Mouse (Mus musculus) lung, adult 2 months (tissue): ENCODE results near the gene Nudt4.

Source experiments
- CTCF ChIP-seq: fragments of 200-500 bp; IDR thresholded peaks from 2 replicates; pipeline ENCODE4 v1.5.1; 2011; ENCODE audit warnings: mild to moderate bottlenecking, low read length, control low read depth; ENCODE audit not compliant: insufficient read depth
- POLR2A ChIP-seq: fragments of 200-500 bp; IDR thresholded peaks from 2 replicates; pipeline ENCODE4 v1.6.1; 2011; ENCODE audit warnings: low read depth, mild to moderate bottlenecking, control low read depth, low read length, borderline replicate concordance; ENCODE audit errors: extremely low read depth

DNA sequence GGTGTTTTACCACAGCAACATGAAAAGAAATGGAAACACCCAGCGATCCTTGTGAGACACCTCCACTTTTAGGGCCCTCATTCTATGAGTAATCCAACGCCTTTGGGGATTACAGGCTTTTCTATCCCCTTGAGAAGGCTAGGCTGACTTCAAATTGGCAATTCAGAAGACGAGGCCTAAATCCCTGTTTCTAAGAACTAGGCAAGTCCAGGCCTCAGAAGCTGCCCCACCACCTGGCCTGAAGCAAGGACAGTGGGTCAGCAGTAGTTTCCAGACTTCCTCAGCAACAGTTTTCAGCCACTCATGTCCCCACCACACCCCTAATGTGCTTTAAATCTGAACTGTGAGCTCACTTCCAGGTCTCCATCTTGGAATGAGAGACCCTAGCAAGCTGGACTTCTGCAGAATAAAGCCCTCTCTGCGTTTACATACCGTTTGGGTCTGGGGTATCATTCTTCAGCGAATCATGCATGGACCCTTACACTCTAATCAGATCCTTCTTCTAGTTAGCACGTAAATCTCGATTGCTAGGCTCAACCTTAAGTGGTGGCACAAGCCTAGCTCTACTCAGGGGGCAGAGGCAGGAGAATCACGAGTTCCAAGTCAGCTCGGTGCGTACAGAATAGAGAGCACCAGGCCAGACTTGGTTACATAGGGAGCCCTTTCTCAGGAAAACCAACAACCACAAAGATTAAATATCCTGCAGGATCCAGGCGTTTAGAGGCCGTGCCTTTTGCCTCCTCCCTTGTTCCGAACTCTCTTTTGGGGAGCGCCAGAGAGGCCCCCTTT lies 50.0 kb downstream of the Nudt4 start:
- TF ChIP-seq POLR2A (no peak), CTCF (no peak)
